Mouse (Mus musculus): ENCODE results near the gene Kcnk3.

- TF ChIP-seq CTCF (conservative IDR thresholded peaks at IDR 0.05; ENCODE audit: insufficient read depth, insufficient read length, low read depth, low read length), result no peak
- no peak for TF ChIP-seq POLR2A (IDR thresholded peaks at IDR 0.05; ENCODE audit: low read depth, low read length)
These were observed 3.8 kb downstream of the Kcnk3 start for GRCm38 (mm10) chr5:30591786-30592185.
